Mouse (Mus musculus) liver, embryonic 15.5 days (tissue): ENCODE measurements around the gene Dclk1. TPM values are rescaled to one million over a fixed set of nuclear protein-coding genes. Genes with fewer than 3 reads are reported as not detected.
"Not testable (repeated sequence)": the region's sequence is repeated elsewhere in the genome, so short reads cannot be mapped to it uniquely, and the experiment has no call there.

Experiments used
- ATAC-seq: fragments of 200-750 bp; cut with Nextera tagmentation; 2 replicates; pipeline ENCODE4 v1.8.0; 2017; ENCODE audit warnings: moderate number of reproducible peaks, mild to moderate bottlenecking, moderate library complexity; ENCODE audit not compliant: insufficient read depth
- H3K27ac ChIP-seq: fragments of 300-500 bp; sonication (generic); replicated peaks from 2 replicates; pipeline ENCODE4 v1.5.1; 2015; ENCODE audit warnings: mild to moderate bottlenecking, inconsistent platforms
- H3K27me3 ChIP-seq: fragments of 300-500 bp; sonication (generic); 2 replicates; pipeline ENCODE4 v1.6.1; 2015; ENCODE audit warnings: mild to moderate bottlenecking, inconsistent platforms
- H3K36me3 ChIP-seq: fragments of 300-500 bp; sonication (generic); replicated peaks from 2 replicates; pipeline ENCODE4 v1.6.1; 2015; ENCODE audit warnings: moderate library complexity, mild to moderate bottlenecking, inconsistent platforms
- H3K4me1 ChIP-seq: fragments of 300-500 bp; sonication (generic); replicated peaks from 2 replicates; pipeline ENCODE4 v1.6.1; 2015; ENCODE audit warnings: inconsistent platforms
- H3K4me2 ChIP-seq: fragments of 300-500 bp; sonication (generic); 2 replicates; pipeline ENCODE4 v1.6.1; 2015; ENCODE audit warnings: moderate library complexity, mild to moderate bottlenecking, inconsistent platforms
- H3K4me3 ChIP-seq: fragments of 300-500 bp; sonication (generic); replicated peaks from 2 replicates; pipeline ENCODE4 v1.5.1; 2015; ENCODE audit warnings: mild to moderate bottlenecking, inconsistent platforms
- H3K9ac ChIP-seq: fragments of 300-500 bp; sonication (generic); 2 replicates; pipeline ENCODE4 v1.6.1; 2015; ENCODE audit warnings: moderate library complexity, mild to moderate bottlenecking, inconsistent platforms
- H3K9me3 ChIP-seq: fragments of 300-500 bp; sonication (generic); replicated peaks from 2 replicates; pipeline ENCODE4 v1.6.1; 2016; ENCODE audit warnings: inconsistent platforms
- WGBS: fragments of 180-500 bp; shearing (Covaris S2); methylation state at CpG from one replicate; pipeline ENCODE4 v1.1.7; 2015; ENCODE audit warnings: mixed read lengths; ENCODE audit not compliant: insufficient replicate concordance; 5-methylcytosine and 5-hydroxymethylcytosine counted together
- polyA plus RNA-seq: library from polyadenylated mRNA; unstranded; fragments of >200 nt; fragmentation: Nextera tagmentation; extraction: Ambion mirVana; gene quantifications from 2 replicates; pipeline ENCODE4 v1.2.1, GENCODE M21; 2015

The Dclk1 gene
- 1.6 and 1.9 TPM in 2 replicates for polyA plus RNA-seq

DNA sequence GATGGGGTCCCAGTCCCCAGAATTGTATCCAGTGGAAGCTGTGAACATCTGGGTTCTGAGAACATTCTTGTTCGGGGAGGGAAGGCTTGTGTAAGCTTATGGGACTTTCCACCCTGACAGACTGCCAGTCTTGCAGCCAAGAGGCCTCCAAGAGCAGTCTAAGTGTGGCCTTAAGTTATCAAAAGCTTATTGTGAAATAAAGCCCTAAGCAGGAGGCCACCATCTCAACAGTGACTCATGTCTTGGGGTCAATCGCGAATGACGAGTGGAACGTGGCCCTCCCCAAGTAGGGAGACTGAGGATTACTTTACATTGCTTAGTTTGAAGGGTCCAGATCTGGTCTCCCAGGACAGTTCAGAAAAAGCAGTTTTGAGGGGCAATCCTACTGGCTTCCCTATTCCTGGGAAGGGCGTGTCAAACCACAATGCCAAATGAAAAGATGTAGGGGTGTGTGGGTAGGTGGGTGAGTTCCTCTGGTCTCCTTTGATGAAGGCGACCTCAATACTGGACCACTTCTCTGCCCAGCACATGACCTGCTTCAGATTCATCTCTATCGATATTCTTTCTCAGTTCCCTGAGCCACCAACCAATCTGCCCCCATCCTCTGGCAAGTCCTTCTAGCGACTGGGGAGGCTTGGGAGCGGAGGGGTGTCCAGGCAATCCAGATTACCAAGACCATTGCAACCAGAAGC is at the start of gene Dclk1:
Gene Dclk1, plus strand, starts transcription at position 635 of the 692 bp plus-strand sequence.
- ATAC-seq, result no peak
- Histone ChIP-seq H3K4me1 (no peaks in the 10 kb centered on the region), H3K9me3 (no peaks in the 10 kb centered on the region), H3K9ac (no peak within 1 kb of the TSS), H3K4me2 (peak within 1 kb of the TSS; percentile 27; the same call in 1 of the 2 replicates), H3K36me3 (no peaks in the 10 kb centered on the region), H3K4me3 (peak within 1 kb of the TSS; percentile 10; the same call in 1 of the 2 replicates), H3K27me3 (peaks cover 28% of the 10 kb centered on the region), H3K27ac (no peak within 1 kb of the TSS)
- 32% methylated on average over 10 of the region's 10 CpGs for WGBS

DNA sequence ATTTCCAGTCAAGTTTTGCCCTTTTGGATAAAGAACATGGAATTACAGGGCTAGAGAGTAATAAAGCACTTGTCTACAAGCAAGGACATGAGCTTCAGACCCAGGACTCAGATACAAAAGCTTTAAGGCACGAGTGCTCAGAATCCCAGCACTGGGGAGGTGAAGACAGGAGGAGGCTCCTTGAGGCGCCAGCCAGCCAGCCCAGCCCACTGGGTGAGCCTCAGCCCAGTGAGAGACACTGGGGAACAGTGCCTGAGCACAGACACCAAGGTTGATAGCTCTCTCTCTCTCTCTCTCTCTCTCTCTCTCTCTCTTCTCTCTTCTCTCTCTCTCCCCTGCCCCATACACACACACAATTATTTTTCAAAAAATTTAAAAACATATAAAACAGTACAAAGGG is 48.8 kb upstream of the Dclk1 start:
- Histone ChIP-seq H3K4me2 (no peak overlapping the region), H3K27ac (no peak overlapping the region), H3K4me1 (no peaks in the 10 kb centered on the region), H3K9me3 (no peaks in the 10 kb centered on the region), H3K27me3 (no peaks in the 10 kb centered on the region), H3K36me3 (no peaks in the 10 kb centered on the region), H3K9ac (no peak overlapping the region), H3K4me3 (no peak overlapping the region)
- ATAC-seq, result no peak
- WGBS, result 21% methylated on average over 2 of the region's 2 CpGs

DNA sequence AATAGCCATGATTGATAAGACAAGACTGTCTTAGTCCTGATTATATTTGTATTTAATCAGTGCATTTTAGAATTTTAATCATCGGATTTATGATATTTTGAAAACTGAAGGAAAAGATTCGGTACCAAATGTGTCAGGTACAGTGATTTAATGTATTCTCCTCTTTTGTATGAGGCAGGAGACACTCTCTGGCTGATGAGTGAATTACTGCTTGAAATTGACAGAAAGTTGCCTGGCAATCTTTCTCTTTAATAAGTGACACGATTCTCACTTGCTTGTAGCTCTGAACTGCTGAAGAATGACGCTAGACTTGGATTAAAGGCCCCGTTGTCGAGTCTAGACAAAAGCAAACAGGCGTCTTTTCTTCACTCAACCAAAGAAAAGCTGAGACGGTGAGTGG is 47.4 kb upstream of the Dclk1 start:
- H3K4me1 ChIP-seq, result no peaks in the 10 kb centered on the region
- H3K4me2 ChIP-seq, result no peak overlapping the region
- H3K4me3 ChIP-seq, result no peak overlapping the region
- no peaks in the 10 kb centered on the region for H3K9me3 ChIP-seq
- no peaks in the 10 kb centered on the region for H3K36me3 ChIP-seq
- H3K27me3 ChIP-seq, result no peaks in the 10 kb centered on the region
- ATAC-seq, result no peak
- no peak overlapping the region for H3K9ac ChIP-seq
- 70% methylated on average over 8 of the region's 8 CpGs for whole genome bisulfite sequencing
- H3K27ac ChIP-seq, result no peak overlapping the region

DNA sequence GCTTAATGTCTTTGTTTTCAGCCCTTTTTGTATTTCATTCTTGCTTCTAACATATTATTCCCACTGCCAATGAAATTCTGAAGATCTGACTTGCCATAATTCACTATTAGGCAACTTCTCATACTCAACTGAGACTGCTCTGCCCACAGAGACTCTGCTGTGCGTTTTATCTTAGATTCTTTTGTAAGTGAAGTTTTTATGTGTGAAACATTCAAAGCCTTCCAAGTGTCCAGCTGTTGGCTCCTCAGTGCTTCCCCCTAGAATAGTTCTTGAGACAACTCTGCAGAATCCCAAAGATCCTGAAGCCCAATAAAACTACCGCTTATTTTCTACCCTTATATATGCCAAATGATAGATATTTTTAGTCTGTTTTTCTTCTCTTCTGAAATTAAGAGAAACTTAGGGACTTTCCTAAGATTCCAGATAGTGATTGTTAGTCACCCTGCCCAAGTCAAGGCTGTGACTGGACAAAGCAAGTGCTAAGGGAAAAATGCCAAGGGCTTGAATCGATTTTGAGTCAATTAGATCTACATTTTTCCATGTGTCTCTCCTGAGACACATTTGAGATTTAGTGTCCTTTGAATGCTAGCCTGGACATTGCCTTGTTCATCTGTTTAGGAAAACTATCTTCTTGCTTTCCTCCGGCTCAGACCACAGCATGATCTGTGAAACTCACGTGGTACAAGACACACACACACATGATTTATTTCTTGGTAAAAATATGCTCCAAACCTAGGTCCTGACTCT is 46.4 kb upstream of the Dclk1 start:
- 58% methylated on average over 5 of the region's 5 CpGs for WGBS
- Histone ChIP-seq H3K9ac (no peak overlapping the region), H3K4me2 (no peak overlapping the region), H3K9me3 (no peaks in the 10 kb centered on the region), H3K36me3 (no peaks in the 10 kb centered on the region), H3K27ac (no peak overlapping the region), H3K4me1 (no peaks in the 10 kb centered on the region), H3K4me3 (no peak overlapping the region), H3K27me3 (no peaks in the 10 kb centered on the region)
- ATAC-seq, result no peak

DNA sequence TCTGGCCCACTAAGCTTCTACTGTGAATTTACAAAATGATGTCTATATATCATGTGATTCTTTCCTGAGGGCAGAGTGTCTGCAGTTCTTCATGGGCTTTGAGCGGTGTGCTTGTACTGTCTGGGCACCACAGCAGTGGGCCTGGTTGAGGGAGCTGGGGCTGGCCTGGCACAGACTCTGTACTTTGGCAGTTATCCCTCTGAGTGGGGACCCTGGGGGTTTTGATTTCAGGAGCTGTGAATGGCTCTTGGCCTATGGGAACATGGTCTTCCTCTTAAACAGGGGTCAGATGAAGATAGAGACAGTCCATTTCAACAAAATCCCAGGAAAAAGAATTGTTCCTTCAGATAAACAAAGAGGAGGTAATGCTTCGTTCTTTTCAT is 45.8 kb upstream of the Dclk1 start:
- WGBS, result 70% methylated on average over 2 of the region's 2 CpGs
- no peak for ATAC-seq
- H3K9ac ChIP-seq, result no peak overlapping the region
- H3K4me2 ChIP-seq, result no peak overlapping the region
- H3K27me3 ChIP-seq, result no peaks in the 10 kb centered on the region
- no peak overlapping the region for H3K27ac ChIP-seq
- no peaks in the 10 kb centered on the region for H3K36me3 ChIP-seq
- no peaks in the 10 kb centered on the region for H3K4me1 ChIP-seq
- no peak overlapping the region for H3K4me3 ChIP-seq
- H3K9me3 ChIP-seq, result no peaks in the 10 kb centered on the region

DNA sequence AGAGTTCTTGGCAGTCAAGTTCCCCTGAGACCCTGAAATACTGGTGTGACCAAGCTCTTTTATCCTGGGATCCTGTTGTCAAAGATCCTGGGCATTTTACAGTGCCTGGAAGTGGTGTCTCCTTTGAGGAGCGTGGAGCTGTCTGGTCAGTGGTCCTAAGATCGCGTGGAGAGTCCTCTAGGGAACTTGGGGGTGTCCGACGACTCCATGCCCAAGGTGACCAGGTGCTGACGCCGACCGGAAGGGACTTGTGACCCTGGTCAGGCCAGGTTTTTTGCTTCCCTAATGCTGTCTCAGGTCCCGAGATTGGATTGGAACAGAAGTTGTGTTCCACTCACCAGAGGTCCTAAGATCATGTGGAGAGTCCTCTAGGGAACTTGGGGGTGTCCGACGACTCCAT is 38.5 kb upstream of the Dclk1 start:
- not testable (repeated sequence) for ATAC-seq, H3K9ac ChIP-seq
- WGBS, result 66% methylated on average over 11 of the region's 11 CpGs

DNA sequence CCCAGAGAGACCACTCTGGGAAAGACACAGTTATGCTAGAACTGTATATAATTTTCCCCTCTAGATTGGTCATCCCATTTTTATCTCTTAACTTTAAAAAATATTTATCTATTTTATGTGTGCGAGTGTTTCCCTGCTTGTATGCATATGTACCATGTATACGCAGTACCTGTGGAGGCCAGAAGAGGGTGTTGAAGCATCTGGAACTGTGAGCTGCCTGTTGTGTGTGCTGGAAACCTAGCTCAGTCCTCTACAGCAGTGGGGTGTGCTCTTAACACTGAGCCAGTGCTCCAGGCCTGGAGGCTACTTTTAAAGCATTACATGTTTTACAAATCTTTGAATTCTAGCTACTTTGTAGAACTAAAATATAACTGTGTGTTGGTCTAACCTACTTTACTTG is 35.8 kb upstream of the Dclk1 start:
- H3K36me3 ChIP-seq, result no peaks in the 10 kb centered on the region
- H3K27ac ChIP-seq, result no peak overlapping the region
- WGBS, result 72% methylated on average over 2 of the region's 2 CpGs
- no peaks in the 10 kb centered on the region for H3K27me3 ChIP-seq
- no peak for ATAC-seq
- H3K4me1 ChIP-seq, result no peaks in the 10 kb centered on the region
- no peak overlapping the region for H3K4me3 ChIP-seq
- no peak overlapping the region for H3K9ac ChIP-seq
- no peak overlapping the region for H3K4me2 ChIP-seq
- no peaks in the 10 kb centered on the region for H3K9me3 ChIP-seq

More for the DNA sequence above, 38.5 kb upstream of the Dclk1 start:
- not testable (repeated sequence) for H3K4me2 ChIP-seq, H3K4me3 ChIP-seq, H3K27me3 ChIP-seq, H3K4me1 ChIP-seq, H3K9me3 ChIP-seq, H3K36me3 ChIP-seq, H3K27ac ChIP-seq

DNA sequence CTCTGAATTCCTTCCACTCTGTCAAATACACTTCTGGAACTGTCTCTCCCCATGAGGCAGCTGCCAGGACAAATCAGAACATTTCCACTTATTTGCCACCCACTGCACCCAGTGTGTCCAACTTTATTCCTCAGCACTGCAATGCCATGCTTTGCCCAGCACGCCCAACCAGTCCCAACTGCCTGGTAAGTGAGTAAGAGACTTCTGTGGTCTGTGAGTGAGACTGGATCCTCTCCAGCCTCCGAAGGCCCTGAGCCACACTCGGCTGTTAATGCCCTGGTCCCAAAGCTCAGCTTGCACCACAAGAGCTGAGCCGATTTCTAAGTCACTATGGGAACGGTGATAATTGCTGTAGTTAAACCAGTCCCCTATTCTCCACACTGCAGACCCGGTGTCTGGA is 34.5 kb upstream of the Dclk1 start:
- ATAC-seq, result no peak
- Histone ChIP-seq H3K4me3 (no peak overlapping the region), H3K4me2 (no peak overlapping the region), H3K27ac (no peak overlapping the region), H3K9me3 (no peaks in the 10 kb centered on the region), H3K4me1 (no peaks in the 10 kb centered on the region), H3K9ac (no peak overlapping the region), H3K36me3 (no peaks in the 10 kb centered on the region), H3K27me3 (no peaks in the 10 kb centered on the region)
- WGBS, result 59% methylated on average over 6 of the region's 6 CpGs

DNA sequence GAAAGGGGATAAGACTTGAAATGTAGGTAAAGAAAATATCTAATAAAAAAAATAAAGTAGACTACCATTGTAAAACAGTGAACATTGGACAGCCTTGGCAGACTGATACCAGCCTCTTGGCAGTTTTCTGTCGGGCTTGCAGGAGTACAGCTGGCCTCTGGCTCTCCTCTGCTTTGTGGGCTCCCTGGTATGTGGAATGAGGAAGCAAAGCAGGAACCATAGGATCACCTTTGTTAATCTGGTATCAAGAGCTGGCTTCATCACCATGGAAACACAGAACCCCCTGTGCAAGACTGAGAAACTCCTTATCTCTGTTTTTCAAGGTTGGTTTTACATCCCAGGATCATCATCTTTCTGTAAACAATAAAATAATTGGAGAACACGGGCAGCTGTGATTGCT is 29.9 kb upstream of the Dclk1 start:
- Histone ChIP-seq H3K4me2 (no peak overlapping the region), H3K36me3 (no peaks in the 10 kb centered on the region), H3K27ac (no peak overlapping the region), H3K4me1 (no peaks in the 10 kb centered on the region), H3K9me3 (no peaks in the 10 kb centered on the region), H3K27me3 (no peaks in the 10 kb centered on the region), H3K9ac (no peak overlapping the region), H3K4me3 (no peak overlapping the region)
- no peak for ATAC-seq
- WGBS, result 18% methylated on average over 2 of the region's 2 CpGs

DNA sequence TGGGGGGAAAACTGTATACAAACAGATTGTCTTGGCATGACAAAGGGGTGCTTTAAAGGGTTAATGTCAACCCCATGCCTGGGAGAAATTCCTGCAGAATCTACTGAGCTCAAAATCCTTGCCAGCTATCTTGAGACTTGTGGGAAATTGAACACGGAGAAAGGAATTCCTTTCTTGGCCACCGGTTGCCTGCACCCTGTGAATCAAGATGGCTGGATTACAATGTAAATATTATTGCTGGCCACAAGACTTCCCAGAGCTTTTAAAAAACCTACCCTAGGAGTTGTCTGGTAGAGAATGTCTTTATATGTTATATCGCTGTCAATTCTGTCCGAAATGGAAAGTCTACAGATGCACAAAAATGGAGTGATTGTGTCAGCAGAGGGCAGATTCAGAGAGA is 28.4 kb upstream of the Dclk1 start:
- Histone ChIP-seq H3K4me3 (no peak overlapping the region), H3K36me3 (no peaks in the 10 kb centered on the region), H3K27me3 (no peaks in the 10 kb centered on the region), H3K27ac (no peak overlapping the region), H3K9ac (no peak overlapping the region), H3K4me1 (no peaks in the 10 kb centered on the region), H3K4me2 (no peak overlapping the region), H3K9me3 (no peaks in the 10 kb centered on the region)
- no peak for ATAC-seq
- WGBS, result 52% methylated on average over 4 of the region's 4 CpGs

DNA sequence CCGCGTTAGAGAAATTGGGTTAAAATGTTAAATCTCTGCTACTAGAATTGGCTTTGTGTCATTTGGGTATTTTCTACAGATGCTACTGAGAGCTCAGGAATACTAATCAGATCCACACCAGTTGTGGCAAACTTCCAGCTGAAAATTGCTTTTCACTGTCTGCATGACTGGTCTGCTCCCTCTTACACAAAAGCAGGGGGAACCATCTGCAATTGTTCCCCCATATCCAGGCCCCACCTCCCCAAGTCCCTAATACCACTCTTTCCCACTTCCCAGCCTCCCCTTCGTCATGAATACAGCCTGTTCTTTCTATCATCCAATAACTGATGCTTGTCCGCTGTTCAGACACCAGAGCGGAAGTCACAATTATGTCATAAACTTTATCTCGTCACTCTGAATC is 27.8 kb upstream of the Dclk1 start:
- Histone ChIP-seq H3K4me1 (no peaks in the 10 kb centered on the region), H3K4me3 (no peak overlapping the region), H3K4me2 (no peak overlapping the region), H3K27ac (no peak overlapping the region), H3K9me3 (no peaks in the 10 kb centered on the region), H3K27me3 (no peaks in the 10 kb centered on the region), H3K36me3 (no peaks in the 10 kb centered on the region), H3K9ac (no peak overlapping the region)
- 69% methylated on average over 6 of the region's 6 CpGs for WGBS
- no peak for ATAC-seq
